Mouse (Mus musculus) erythroblast, embryonic 14.5 days (primary cell): ENCODE results near the gene Chm.

Experiments
- GATA1 ChIP-seq: IDR thresholded peaks from 2 replicates; pipeline ENCODE4 v1.6.1; 2012; ENCODE audit warnings: low read length, inconsistent platforms, mixed read lengths
- TAL1 ChIP-seq: IDR thresholded peaks from 3 replicates; pipeline ENCODE4 v1.6.1; 2012; ENCODE audit warnings: low read length, inconsistent platforms, mixed read lengths

GRCm38 (mm10) chrX:113184569-113185229 lies 618 bp downstream of the Chm start:
- TF ChIP-seq GATA1 (no peak), TAL1 (no peak)
